Comparison of ENCODE assay signal across 21 mouse cellular contexts in genomic region chr5:133124223-133124622, GRCm38 (mm10).
DNase-seq lines count a peak whose midpoint lies in the region; ATAC-seq lines count a peak whose summit lies in the region.
"Had no signal": no experiment of that assay in that cellular context is flagged by ENCODE, and none has a peak within 500 bp of the region (broad histone marks: within the 10 kb centered on the region; RNA-seq: fewer than 3 reads in every experiment).

No protein-coding gene starts in this region.

- intact Hi-C loops in left cerebral cortex, postnatal 4 days (cut with DNase I), result no loop called here

- ATAC-seq in monocyte, adult 5-6 weeks (replicated peaks; ENCODE audit: insufficient number of reproducible peaks, low FRiP score, low TSS enrichment, poor library complexity, severe bottlenecking), result no peak
- ATAC-seq in cerebellum, adult (ENCODE audit: insufficient number of reproducible peaks, low FRiP score, low TSS enrichment), result no peak
- ATAC-seq: activated CD4-positive, CD25-positive, alpha-beta regulatory T cell, adult 4 months; forebrain, embryonic 13.5 days; forebrain, postnatal 0 days; inflammation-experienced regulatory T-cells, adult 6 months; Patski had no signal

- peak; percentile 13 for DNase-seq in left cerebral cortex, adult 11 months (ENCODE audit: low spot score)
- no peak for DNase-seq in left cerebral cortex, postnatal 4 days
- DNase-seq in frontal cortex, postnatal 36 days (ENCODE audit: low spot score in 2 of 2), result peak; percentile 21 to 51
- peak; percentile 6 to 29 for DNase-seq in left cerebral cortex, adult 9 months (ENCODE audit: low spot score in 2 of 2)
- DNase-seq in right cerebral cortex, postnatal 25 days, result peak; percentile 13
- DNase-seq in cerebellum, postnatal 10 days, result no peak
- DNase-seq: adrenal gland, adult 8-10 months; adrenal gland, postnatal 36 days; cerebellum, adult 11-12 months; cerebellum, adult 9-10 months; cerebellum, postnatal 36 days; forebrain, postnatal 0 days; gastrocnemius, adult 2 months; gastrocnemius, postnatal 36 days; heart, postnatal 36 days had no signal

Comparison
In these comparisons a context has a peak if more than half of its experiments do, and no peak if none do; other contexts are left out.
1. DNase-seq: peak in left cerebral cortex, adult 11 months (single experiment), frontal cortex, postnatal 36 days (2 of 2), left cerebral cortex, adult 9 months (2 of 2) and right cerebral cortex, postnatal 25 days (single experiment); none in left cerebral cortex, postnatal 4 days (single experiment) and cerebellum, postnatal 10 days (0 of 2).